Mouse (Mus musculus): ENCODE data around the gene Sephs2. TPM values are rescaled to one million over a fixed set of nuclear protein-coding genes. Genes with fewer than 3 reads are reported as not detected.
A peak's percentile ranks its signal among the peaks of the same experiment; 100 is the strongest.

Sephs2 gene
- polyA plus RNA-seq (2012; ENCODE audit: insufficient read depth, insufficient read length, low replicate concordance, missing spikeins), result not detected in 2 replicates

DNA sequence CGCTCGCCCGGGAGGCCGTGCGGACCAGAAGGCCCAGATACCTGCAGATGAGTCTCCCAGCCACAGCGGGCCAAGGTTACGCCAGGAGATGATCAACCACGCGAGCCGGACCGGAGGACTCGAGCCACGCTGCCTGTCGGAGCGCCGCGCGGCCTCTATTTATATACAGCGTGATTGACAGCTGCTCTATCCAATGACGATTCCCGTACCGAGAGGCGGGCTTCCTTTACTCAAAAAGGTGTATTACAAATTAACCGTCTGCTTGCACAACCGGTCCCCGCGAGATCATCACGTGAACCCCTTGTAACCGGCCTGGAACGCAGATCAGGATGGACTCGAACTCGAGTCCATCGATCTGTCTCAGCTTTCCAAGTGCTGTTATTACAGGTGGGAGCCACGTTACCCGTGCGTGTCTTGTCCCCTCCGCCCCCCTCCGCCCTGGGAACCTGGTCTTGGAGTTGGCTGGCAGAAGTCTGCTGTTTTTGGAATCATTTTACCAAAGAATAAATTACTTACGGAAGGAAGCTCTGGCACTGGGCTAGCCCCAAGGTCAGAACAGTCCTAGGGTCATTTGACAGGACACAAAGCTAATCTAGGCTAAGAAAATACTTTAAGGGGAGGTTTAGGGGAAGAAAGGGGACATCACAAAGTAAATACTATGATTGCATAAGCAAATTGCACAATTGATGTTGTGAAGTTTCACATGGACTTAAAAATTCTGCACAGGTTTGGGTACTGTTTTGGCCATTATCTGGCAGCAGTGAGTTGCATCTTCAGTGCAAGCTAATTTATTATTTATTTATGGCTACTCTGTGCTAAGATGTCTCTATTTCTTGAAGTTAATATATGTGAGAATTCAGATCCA is at the start of gene Sephs2:
Gene Sephs2 (minus strand): TSS at position 131 of the 865 bp plus-strand sequence.
- Histone ChIP-seq H3K4me3 (ENCODE audit: insufficient read depth, low read depth, low read length) (peak within 1 kb of the TSS; percentile 74), H3K4me1 (ENCODE audit: control insufficient read depth, insufficient read depth, low read length) (peaks cover 11% of the 10 kb centered on the region), H3K27ac (ENCODE audit: insufficient read depth, low read depth, low read length) (peak within 1 kb of the TSS; percentile 18)
- no peak for TF ChIP-seq CTCF (IDR thresholded peaks at IDR 0.05; ENCODE audit: insufficient read depth, low read depth, low read length)
- peak; percentile 87 for TF ChIP-seq POLR2A (IDR thresholded peaks at IDR 0.05; ENCODE audit: insufficient read depth, low read depth, low read length)
- 2% methylated on average over 39 of the region's 39 CpGs for WGBS

DNA sequence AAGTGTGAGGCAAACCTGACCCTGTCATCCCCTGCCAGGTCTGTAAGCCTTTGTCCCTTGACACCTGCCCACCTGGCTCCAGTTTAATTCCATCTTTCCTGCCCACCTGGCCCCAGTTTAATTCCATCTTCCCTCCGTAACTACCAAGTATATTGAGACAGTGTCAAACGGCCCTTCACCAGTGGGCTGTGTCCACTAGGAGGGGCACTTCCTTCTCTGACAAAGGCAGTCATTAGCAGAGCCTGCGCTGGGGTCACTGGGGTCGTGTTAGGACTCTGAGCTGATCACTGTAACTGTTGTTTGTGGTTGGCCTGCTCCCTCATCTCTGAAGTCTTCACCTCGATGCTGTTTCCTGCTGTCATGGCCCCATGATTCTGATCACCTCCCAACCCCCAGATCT is 48.2 kb upstream of the Sephs2 start:
- 55% methylated on average over 5 of the region's 5 CpGs for WGBS
- Histone ChIP-seq H3K4me1 (ENCODE audit: control insufficient read depth, insufficient read depth, low read length) (peaks cover 6% of the 10 kb centered on the region), H3K4me3 (ENCODE audit: insufficient read depth, low read depth, low read length) (no peak overlapping the region), H3K27ac (ENCODE audit: insufficient read depth, low read depth, low read length) (no peak overlapping the region)
- TF ChIP-seq CTCF (IDR thresholded peaks at IDR 0.05; ENCODE audit: insufficient read depth, low read depth, low read length), result no peak
- TF ChIP-seq POLR2A (IDR thresholded peaks at IDR 0.05; ENCODE audit: insufficient read depth, low read depth, low read length), result no peak

DNA sequence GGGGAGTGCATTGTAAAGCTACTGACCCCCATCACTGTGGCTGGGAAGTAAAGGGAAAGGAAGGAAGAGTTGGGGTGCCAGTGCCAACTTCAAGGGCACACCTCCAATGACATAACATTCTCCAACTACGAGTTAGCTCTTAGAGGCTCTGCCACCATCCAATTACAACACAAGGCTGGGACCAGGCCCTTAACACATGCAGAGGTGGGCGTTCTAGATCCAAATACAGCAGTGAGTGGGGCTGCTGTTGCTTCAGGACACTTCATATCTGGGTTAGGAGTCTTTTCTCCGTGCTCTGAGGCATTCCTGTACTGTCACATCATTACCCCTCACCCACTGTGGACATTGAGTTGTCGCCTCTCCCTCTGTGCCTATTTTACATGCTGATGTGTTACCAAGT is 47.3 kb upstream of the Sephs2 start:
- Histone ChIP-seq H3K4me3 (ENCODE audit: insufficient read depth, low read depth, low read length) (no peak overlapping the region), H3K4me1 (ENCODE audit: control insufficient read depth, insufficient read depth, low read length) (peaks cover 2% of the 10 kb centered on the region), H3K27ac (ENCODE audit: insufficient read depth, low read depth, low read length) (no peak overlapping the region)
- TF ChIP-seq CTCF (IDR thresholded peaks at IDR 0.05; ENCODE audit: insufficient read depth, low read depth, low read length) (no peak), POLR2A (IDR thresholded peaks at IDR 0.05; ENCODE audit: insufficient read depth, low read depth, low read length) (no peak)
- WGBS, result 69% methylated on average over 4 of the region's 4 CpGs

DNA sequence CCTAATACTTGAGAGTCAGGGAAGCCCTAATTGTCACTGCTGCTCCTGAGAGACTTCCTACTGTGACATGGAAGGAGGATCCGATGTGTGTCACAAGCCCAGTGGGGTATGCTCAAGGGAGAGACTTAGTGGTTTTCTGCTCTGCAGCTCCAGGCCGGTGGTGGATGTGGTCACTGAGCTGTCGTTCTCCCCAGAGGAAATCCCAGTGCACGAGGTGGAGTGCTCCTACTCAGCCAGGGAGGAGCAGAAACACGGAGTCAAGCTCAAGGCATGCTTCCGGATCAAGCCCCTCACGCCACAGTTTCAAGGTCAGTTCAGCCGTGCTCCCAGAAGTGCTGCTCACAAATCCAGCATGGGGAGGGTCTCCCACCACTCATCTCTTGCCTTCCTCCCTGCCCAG is 40.1 kb upstream of the Sephs2 start:
- 34% methylated on average over 8 of the region's 8 CpGs for WGBS

DNA sequence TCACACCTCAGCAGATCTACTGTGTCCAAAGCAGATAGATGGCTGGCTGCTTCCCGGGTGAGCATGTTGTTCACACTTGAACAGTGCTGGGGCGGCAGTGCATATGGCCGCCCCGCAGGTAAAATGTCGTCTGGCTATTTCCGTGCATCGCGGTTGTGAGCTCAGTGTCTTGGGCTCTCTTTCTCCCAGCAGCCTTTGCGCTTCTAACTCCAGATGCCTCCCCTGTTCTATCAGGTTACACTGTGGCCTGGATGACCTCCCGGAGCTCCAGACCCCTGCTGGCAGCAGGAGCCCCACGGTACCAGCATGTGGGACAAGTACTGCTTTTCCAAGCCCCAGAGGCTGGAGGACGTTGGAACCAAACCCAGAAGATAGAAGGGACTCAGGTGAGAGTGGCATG is 36.1 kb upstream of the Sephs2 start:
- 79% methylated on average over 12 of the region's 12 CpGs for WGBS
- Histone ChIP-seq H3K4me1 (ENCODE audit: control insufficient read depth, insufficient read depth, low read length) (peaks cover 4% of the 10 kb centered on the region; the same call in 1 of the 2 replicates), H3K4me3 (ENCODE audit: insufficient read depth, low read depth, low read length) (no peak overlapping the region), H3K27ac (ENCODE audit: insufficient read depth, low read depth, low read length) (no peak overlapping the region)
- TF ChIP-seq CTCF (IDR thresholded peaks at IDR 0.05; ENCODE audit: insufficient read depth, low read depth, low read length), result no peak
- TF ChIP-seq POLR2A (IDR thresholded peaks at IDR 0.05; ENCODE audit: insufficient read depth, low read depth, low read length), result no peak

More for the DNA sequence above, 40.1 kb upstream of the Sephs2 start:
- H3K27ac ChIP-seq (ENCODE audit: insufficient read depth, low read depth, low read length), result no peak overlapping the region
- H3K4me1 ChIP-seq (ENCODE audit: control insufficient read depth, insufficient read depth, low read length), result peaks cover 4% of the 10 kb centered on the region; the same call in 1 of the 2 replicates
- TF ChIP-seq CTCF (IDR thresholded peaks at IDR 0.05; ENCODE audit: insufficient read depth, low read depth, low read length), result no peak
- no peak for TF ChIP-seq POLR2A (IDR thresholded peaks at IDR 0.05; ENCODE audit: insufficient read depth, low read depth, low read length)
- no peak overlapping the region for H3K4me3 ChIP-seq (ENCODE audit: insufficient read depth, low read depth, low read length)

DNA sequence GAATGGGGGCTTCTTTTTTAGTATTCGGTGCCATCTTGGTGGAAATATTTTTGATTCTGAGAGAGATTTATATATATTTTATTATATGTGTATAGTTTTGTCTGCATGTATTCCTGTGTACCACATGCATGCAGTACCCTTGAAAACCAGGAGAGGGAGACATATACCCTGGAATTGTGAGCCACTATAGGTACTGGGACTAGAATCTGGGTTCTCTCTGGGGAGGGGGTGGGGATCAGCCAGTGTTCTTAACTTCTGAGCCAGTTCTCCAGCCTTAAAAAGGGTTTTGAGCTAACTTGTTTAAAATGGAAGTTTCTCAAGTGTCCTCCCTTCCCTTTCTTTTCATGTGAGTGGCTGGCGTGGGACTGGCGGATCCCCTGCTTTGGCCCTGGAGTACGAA is 35.0 kb upstream of the Sephs2 start:
- TF ChIP-seq CTCF (IDR thresholded peaks at IDR 0.05; ENCODE audit: insufficient read depth, low read depth, low read length) (no peak), POLR2A (IDR thresholded peaks at IDR 0.05; ENCODE audit: insufficient read depth, low read depth, low read length) (no peak)
- Histone ChIP-seq H3K4me1 (ENCODE audit: control insufficient read depth, insufficient read depth, low read length) (peaks cover under 1% of the 10 kb centered on the region; the same call in 1 of the 2 replicates), H3K4me3 (ENCODE audit: insufficient read depth, low read depth, low read length) (no peak overlapping the region), H3K27ac (ENCODE audit: insufficient read depth, low read depth, low read length) (no peak overlapping the region)
- 44% methylated on average over 4 of the region's 4 CpGs for WGBS

DNA sequence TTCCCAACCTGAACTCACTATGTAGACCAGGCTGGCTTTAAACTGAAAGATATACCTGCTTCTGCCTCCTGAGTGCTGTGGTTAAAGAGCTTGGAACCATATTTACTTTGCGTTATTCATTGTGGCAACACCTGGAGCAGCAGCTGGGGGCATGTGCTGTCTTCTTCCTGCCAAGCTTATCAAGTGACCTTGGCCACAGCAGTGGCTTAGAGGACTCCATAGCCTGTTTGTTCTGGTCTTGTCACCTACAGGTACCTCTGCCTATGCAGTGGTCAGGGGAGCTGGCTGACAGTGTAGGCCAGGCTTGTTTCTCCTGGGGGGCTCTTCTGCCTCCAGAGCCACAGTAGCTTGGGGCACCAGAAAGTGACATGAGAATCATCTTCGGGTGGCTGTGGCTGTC is 34.6 kb upstream of the Sephs2 start:
- WGBS, result 80% methylated on average over 2 of the region's 2 CpGs
- Histone ChIP-seq H3K4me3 (ENCODE audit: insufficient read depth, low read depth, low read length) (no peak overlapping the region), H3K4me1 (ENCODE audit: control insufficient read depth, insufficient read depth, low read length) (no peaks in the 10 kb centered on the region), H3K27ac (ENCODE audit: insufficient read depth, low read depth, low read length) (no peak overlapping the region)
- TF ChIP-seq POLR2A (IDR thresholded peaks at IDR 0.05; ENCODE audit: insufficient read depth, low read depth, low read length) (no peak), CTCF (IDR thresholded peaks at IDR 0.05; ENCODE audit: insufficient read depth, low read depth, low read length) (no peak)

DNA sequence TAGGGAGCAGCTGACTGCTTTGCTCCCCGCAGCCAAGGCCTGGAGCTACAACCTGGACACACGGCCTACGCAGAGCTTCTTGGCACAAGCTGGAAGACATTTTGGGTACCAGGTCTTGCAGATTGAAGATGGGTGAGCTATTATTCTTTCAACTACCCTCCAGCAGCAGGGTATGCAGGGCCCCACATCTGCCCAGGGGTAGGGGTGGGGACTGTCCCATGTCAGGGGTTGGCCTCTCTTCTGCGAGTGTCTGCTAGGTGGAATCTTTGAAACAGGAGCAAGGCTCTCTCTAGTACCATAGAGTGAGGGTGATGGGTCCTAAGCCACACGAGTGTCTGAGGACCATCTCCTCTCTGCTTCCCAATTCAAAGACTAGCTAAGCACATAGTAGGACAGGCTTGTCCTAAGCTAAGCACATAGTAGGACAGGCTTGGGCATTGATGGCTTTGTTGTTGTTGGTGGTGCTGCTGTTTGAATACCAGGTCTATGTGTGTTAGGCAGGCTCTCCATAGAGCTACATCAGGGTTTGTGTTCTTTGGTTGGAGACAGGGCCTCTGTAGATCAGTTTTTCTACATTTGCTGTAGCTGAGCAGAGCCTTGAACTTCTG is 23.8 kb upstream of the Sephs2 start:
- no peak for TF ChIP-seq CTCF (IDR thresholded peaks at IDR 0.05; ENCODE audit: insufficient read depth, low read depth, low read length)
- no peak for TF ChIP-seq POLR2A (IDR thresholded peaks at IDR 0.05; ENCODE audit: insufficient read depth, low read depth, low read length)
- WGBS, result 87% methylated on average over 5 of the region's 5 CpGs
- Histone ChIP-seq H3K4me3 (ENCODE audit: insufficient read depth, low read depth, low read length) (no peak overlapping the region), H3K4me1 (ENCODE audit: control insufficient read depth, insufficient read depth, low read length) (no peaks in the 10 kb centered on the region), H3K27ac (ENCODE audit: insufficient read depth, low read depth, low read length) (no peak overlapping the region)

Measured in olfactory bulb, adult 2 months (tissue).